Mouse (Mus musculus): ENCODE measurements around the gene Adgrl4. TPM values are rescaled to one million over a fixed set of nuclear protein-coding genes. Genes with fewer than 3 reads are reported as not detected.

Adgrl4 gene
- polyA plus RNA-seq (2014; fragmentation: Nextera tagmentation; extraction: Ambion mirVana) = 4.8 and 5.5 TPM in 2 replicates

GRCm38 (mm10) chr3:151437693-151438092 lies at the start of gene Adgrl4:
TSS of gene Adgrl4 (plus strand) at chr3:151437887.
- ATAC-seq (ENCODE audit: insufficient number of reproducible peaks, low FRiP score, low TSS enrichment, low read depth) (peak; percentile 44; the same call in 1 of the 2 replicates), DNase-seq (ENCODE audit: low spot score) (peak; percentile 58)
- H3K9me3 ChIP-seq (ENCODE audit: control insufficient read depth, low read length) = no peaks in the 10 kb centered on the region
- H3K9ac ChIP-seq (ENCODE audit: low read length) = peak within 1 kb of the TSS; percentile 43
- H3K4me1 ChIP-seq (ENCODE audit: control insufficient read depth, insufficient read depth, low read length) = 0 out of 2 replicates have a peak, but pooled peaks cover 2% of the 10 kb centered on the region
- no peaks in the 10 kb centered on the region for H3K27me3 ChIP-seq (ENCODE audit: control insufficient read depth, insufficient read depth, low read length)
- no peak within 1 kb of the TSS for H3K27ac ChIP-seq (replicated peaks; ENCODE audit: low read depth, low read length)
- H3K36me3 ChIP-seq (ENCODE audit: control insufficient read depth, insufficient read depth, low read length) = no peaks in the 10 kb centered on the region
- H3K4me2 ChIP-seq (ENCODE audit: low read depth, severe bottlenecking) = peak within 1 kb of the TSS; percentile 65
- peak within 1 kb of the TSS; percentile 29 for H3K4me3 ChIP-seq (ENCODE audit: low read depth, low read length)
- WGBS = 2% methylated on average over 17 of the region's 17 CpGs

GRCm38 (mm10) chr3:151390912-151391311 lies 46.8 kb upstream of the Adgrl4 start:
- Histone ChIP-seq H3K4me3 (ENCODE audit: low read depth, low read length) (no peak overlapping the region), H3K9ac (ENCODE audit: low read length) (no peak overlapping the region), H3K27me3 (ENCODE audit: control insufficient read depth, insufficient read depth, low read length) (no peaks in the 10 kb centered on the region), H3K9me3 (ENCODE audit: control insufficient read depth, low read length) (no peaks in the 10 kb centered on the region), H3K4me1 (ENCODE audit: control insufficient read depth, insufficient read depth, low read length) (no peaks in the 10 kb centered on the region), H3K36me3 (ENCODE audit: control insufficient read depth, insufficient read depth, low read length) (no peaks in the 10 kb centered on the region), H3K27ac (replicated peaks; ENCODE audit: low read depth, low read length) (no peak overlapping the region), H3K4me2 (ENCODE audit: low read depth, severe bottlenecking) (no peak overlapping the region)
- DNase-seq (ENCODE audit: low spot score) (no peak), ATAC-seq (ENCODE audit: insufficient number of reproducible peaks, low FRiP score, low TSS enrichment, low read depth) (no peak)

DNA sequence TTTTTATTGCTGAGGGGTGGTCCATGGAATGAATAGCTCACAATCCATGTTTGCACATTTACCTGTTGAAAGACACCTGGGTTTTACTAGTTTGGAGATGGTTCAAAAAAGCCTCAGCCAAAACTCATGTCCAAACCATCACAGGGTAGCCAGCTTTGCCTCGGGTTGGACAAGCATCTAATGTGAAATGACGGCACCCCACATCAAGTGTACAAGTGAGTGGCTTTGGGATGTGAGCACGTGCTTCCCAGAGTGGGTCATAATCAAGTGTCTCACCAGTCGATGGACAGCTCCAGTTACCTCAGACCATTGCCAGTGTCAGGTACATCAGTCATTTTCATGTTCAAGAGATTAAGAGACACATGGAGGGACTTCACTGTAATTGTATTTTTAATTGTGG lies 44.8 kb upstream of the Adgrl4 start:
- no peak for DNase-seq (ENCODE audit: low spot score)
- no peak overlapping the region for H3K9ac ChIP-seq (ENCODE audit: low read length)
- no peak for ATAC-seq (ENCODE audit: insufficient number of reproducible peaks, low FRiP score, low TSS enrichment, low read depth)
- no peaks in the 10 kb centered on the region for H3K4me1 ChIP-seq (ENCODE audit: control insufficient read depth, insufficient read depth, low read length)
- no peak overlapping the region for H3K27ac ChIP-seq (replicated peaks; ENCODE audit: low read depth, low read length)
- 90% methylated on average over 4 of the region's 4 CpGs for WGBS
- H3K9me3 ChIP-seq (ENCODE audit: control insufficient read depth, low read length) = no peaks in the 10 kb centered on the region
- no peaks in the 10 kb centered on the region for H3K36me3 ChIP-seq (ENCODE audit: control insufficient read depth, insufficient read depth, low read length)
- H3K4me3 ChIP-seq (ENCODE audit: low read depth, low read length) = no peak overlapping the region
- H3K27me3 ChIP-seq (ENCODE audit: control insufficient read depth, insufficient read depth, low read length) = no peaks in the 10 kb centered on the region
- no peak overlapping the region for H3K4me2 ChIP-seq (ENCODE audit: low read depth, severe bottlenecking)

DNA sequence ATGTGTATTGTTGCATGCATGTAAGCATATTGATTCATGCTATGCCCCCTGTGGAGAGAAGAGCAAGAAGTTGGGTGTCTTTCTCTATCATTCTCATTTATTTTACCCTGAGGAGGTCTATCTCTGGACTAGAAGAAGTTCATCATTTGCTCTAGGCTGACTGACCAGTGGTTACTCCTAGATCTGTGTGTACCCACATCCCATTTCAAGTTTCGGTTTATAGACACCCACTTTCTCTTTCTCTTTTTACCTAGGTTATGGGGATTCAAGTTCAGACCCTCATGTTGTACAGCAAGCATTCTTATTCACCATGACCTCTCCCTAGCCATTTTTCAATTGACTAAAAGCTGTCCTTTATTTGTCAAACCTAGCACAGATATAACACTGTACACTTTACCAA lies 44.4 kb upstream of the Adgrl4 start:
- DNase-seq (ENCODE audit: low spot score) (no peak), ATAC-seq (ENCODE audit: insufficient number of reproducible peaks, low FRiP score, low TSS enrichment, low read depth) (no peak)
- no peaks in the 10 kb centered on the region for H3K9me3 ChIP-seq (ENCODE audit: control insufficient read depth, low read length)
- no peaks in the 10 kb centered on the region for H3K4me1 ChIP-seq (ENCODE audit: control insufficient read depth, insufficient read depth, low read length)
- no peaks in the 10 kb centered on the region for H3K36me3 ChIP-seq (ENCODE audit: control insufficient read depth, insufficient read depth, low read length)
- H3K4me3 ChIP-seq (ENCODE audit: low read depth, low read length) = no peak overlapping the region
- H3K27me3 ChIP-seq (ENCODE audit: control insufficient read depth, insufficient read depth, low read length) = no peaks in the 10 kb centered on the region
- WGBS = 86% methylated on average over 1 of the region's 1 CpGs
- no peak overlapping the region for H3K27ac ChIP-seq (replicated peaks; ENCODE audit: low read depth, low read length)
- H3K9ac ChIP-seq (ENCODE audit: low read length) = no peak overlapping the region
- no peak overlapping the region for H3K4me2 ChIP-seq (ENCODE audit: low read depth, severe bottlenecking)

DNA sequence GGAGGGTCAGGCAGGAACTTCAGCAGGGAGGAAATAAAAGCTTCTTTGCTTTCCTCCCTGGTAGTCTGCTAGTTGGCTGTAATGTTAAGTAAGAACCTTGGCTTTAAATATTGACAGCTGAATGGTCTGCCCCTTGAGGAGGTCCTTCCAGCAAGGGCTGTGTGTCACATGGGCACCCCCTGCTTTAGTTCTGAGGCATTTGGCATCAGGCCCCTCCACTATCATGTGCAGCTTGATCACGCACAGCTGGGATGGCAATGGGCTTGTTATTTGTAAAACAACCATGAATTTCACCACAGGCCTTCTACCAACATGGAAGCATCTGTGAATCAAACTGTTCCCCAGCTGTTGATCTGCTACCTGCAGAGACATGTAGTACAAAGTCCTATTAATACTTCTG lies 38.4 kb upstream of the Adgrl4 start:
- DNase-seq (ENCODE audit: low spot score) = no peak
- no peaks in the 10 kb centered on the region for H3K4me1 ChIP-seq (ENCODE audit: control insufficient read depth, insufficient read depth, low read length)
- no peak overlapping the region for H3K27ac ChIP-seq (replicated peaks; ENCODE audit: low read depth, low read length)
- no peaks in the 10 kb centered on the region for H3K9me3 ChIP-seq (ENCODE audit: control insufficient read depth, low read length)
- H3K4me3 ChIP-seq (ENCODE audit: low read depth, low read length) = no peak overlapping the region
- no peaks in the 10 kb centered on the region for H3K36me3 ChIP-seq (ENCODE audit: control insufficient read depth, insufficient read depth, low read length)
- 90% methylated on average over 1 of the region's 1 CpGs for WGBS
- no peak overlapping the region for H3K9ac ChIP-seq (ENCODE audit: low read length)
- ATAC-seq (ENCODE audit: insufficient number of reproducible peaks, low FRiP score, low TSS enrichment, low read depth) = no peak
- H3K27me3 ChIP-seq (ENCODE audit: control insufficient read depth, insufficient read depth, low read length) = no peaks in the 10 kb centered on the region
- H3K4me2 ChIP-seq (ENCODE audit: low read depth, severe bottlenecking) = no peak overlapping the region

DNA sequence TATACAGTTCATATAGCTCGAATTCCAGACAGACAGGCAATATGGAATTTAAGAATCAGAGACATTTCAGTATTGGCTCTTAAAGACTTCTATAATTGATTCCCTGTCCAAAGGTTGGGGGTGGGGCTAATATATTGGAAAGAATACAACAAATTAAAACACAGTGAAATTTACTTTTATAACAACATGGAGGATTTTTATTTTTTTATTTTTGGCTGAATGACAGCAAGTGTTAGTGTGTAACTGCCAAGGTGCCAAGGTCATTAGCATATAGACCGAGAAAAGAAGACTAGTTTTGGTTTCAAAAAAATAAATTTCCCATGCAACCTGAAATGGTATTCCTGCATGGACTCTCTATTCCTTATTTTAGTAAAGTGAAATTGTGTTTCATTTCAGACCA lies 26.7 kb upstream of the Adgrl4 start:
- no peak for ATAC-seq (ENCODE audit: insufficient number of reproducible peaks, low FRiP score, low TSS enrichment, low read depth)
- WGBS = 76% methylated on average over 2 of the region's 2 CpGs
- no peaks in the 10 kb centered on the region for H3K9me3 ChIP-seq (ENCODE audit: control insufficient read depth, low read length)
- H3K4me3 ChIP-seq (ENCODE audit: low read depth, low read length) = no peak overlapping the region
- no peak overlapping the region for H3K4me2 ChIP-seq (ENCODE audit: low read depth, severe bottlenecking)
- no peak overlapping the region for H3K9ac ChIP-seq (ENCODE audit: low read length)
- DNase-seq (ENCODE audit: low spot score) = no peak
- no peaks in the 10 kb centered on the region for H3K27me3 ChIP-seq (ENCODE audit: control insufficient read depth, insufficient read depth, low read length)
- H3K4me1 ChIP-seq (ENCODE audit: control insufficient read depth, insufficient read depth, low read length) = no peaks in the 10 kb centered on the region
- H3K36me3 ChIP-seq (ENCODE audit: control insufficient read depth, insufficient read depth, low read length) = no peaks in the 10 kb centered on the region
- no peak overlapping the region for H3K27ac ChIP-seq (replicated peaks; ENCODE audit: low read depth, low read length)

- no peaks in the 10 kb centered on the region for H3K9me3 ChIP-seq (ENCODE audit: control insufficient read depth, low read length)
- H3K27ac ChIP-seq (replicated peaks; ENCODE audit: low read depth, low read length) = no peak overlapping the region
- H3K36me3 ChIP-seq (ENCODE audit: control insufficient read depth, insufficient read depth, low read length) = no peaks in the 10 kb centered on the region
- no peaks in the 10 kb centered on the region for H3K4me1 ChIP-seq (ENCODE audit: control insufficient read depth, insufficient read depth, low read length)
- 94% methylated on average over 4 of the region's 4 CpGs for WGBS
- H3K27me3 ChIP-seq (ENCODE audit: control insufficient read depth, insufficient read depth, low read length) = no peaks in the 10 kb centered on the region
- no peak overlapping the region for H3K9ac ChIP-seq (ENCODE audit: low read length)
- H3K4me2 ChIP-seq (ENCODE audit: low read depth, severe bottlenecking) = no peak overlapping the region
- DNase-seq (ENCODE audit: low spot score) (no peak), ATAC-seq (ENCODE audit: insufficient number of reproducible peaks, low FRiP score, low TSS enrichment, low read depth) (no peak)
- H3K4me3 ChIP-seq (ENCODE audit: low read depth, low read length) = no peak overlapping the region
Observed at GRCm38 (mm10) chr3:151411488-151411887, 26.2 kb upstream of the Adgrl4 start.

DNA sequence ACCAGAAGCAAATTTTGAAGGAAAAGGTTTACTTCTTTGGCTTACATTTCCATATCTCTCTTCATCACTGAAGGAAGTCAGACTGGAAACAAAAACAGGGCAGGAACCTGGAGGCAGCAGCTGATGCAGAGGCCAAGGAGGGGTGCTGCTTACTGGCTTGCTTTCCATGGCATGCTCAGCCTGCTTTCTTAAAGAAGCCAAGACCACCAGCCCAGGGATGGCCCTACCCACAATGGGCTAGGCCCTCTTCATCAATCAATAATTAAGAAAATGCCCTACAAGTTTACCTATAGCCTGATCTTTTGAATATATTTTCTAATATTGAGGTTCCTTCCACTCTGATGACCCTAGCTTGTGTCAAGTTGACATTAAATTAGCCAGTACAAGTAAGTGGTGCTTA lies 20.8 kb upstream of the Adgrl4 start:
- Histone ChIP-seq H3K27ac (replicated peaks; ENCODE audit: low read depth, low read length) (no peak overlapping the region), H3K9me3 (ENCODE audit: control insufficient read depth, low read length) (no peaks in the 10 kb centered on the region), H3K4me1 (ENCODE audit: control insufficient read depth, insufficient read depth, low read length) (no peaks in the 10 kb centered on the region), H3K4me3 (ENCODE audit: low read depth, low read length) (no peak overlapping the region), H3K36me3 (ENCODE audit: control insufficient read depth, insufficient read depth, low read length) (no peaks in the 10 kb centered on the region), H3K4me2 (ENCODE audit: low read depth, severe bottlenecking) (no peak overlapping the region), H3K27me3 (ENCODE audit: control insufficient read depth, insufficient read depth, low read length) (no peaks in the 10 kb centered on the region), H3K9ac (ENCODE audit: low read length) (no peak overlapping the region)
- DNase-seq (ENCODE audit: low spot score) (no peak), ATAC-seq (ENCODE audit: insufficient number of reproducible peaks, low FRiP score, low TSS enrichment, low read depth) (no peak)

Data from limb, embryonic 11.5 days (tissue).